Mouse (Mus musculus): Measurements from ENCODE around the gene Dupd1.
A peak's percentile ranks its signal among the peaks of the same experiment; 100 is the strongest.

Gene Dupd1

GRCm38 (mm10) chr14:21714486-21714885 is at the start of gene Dupd1:
Dupd1 (minus strand) TSS chr14:21714576.
- DNase-seq, result no peak

GRCm38 (mm10) chr14:21763736-21764135 is 49.4 kb upstream of the Dupd1 start:
- no peak for DNase-seq

GRCm38 (mm10) chr14:21761560-21761959 is 47.2 kb upstream of the Dupd1 start:
- no peak for DNase-seq

GRCm38 (mm10) chr14:21753367-21753766 is 39.0 kb upstream of the Dupd1 start:
- DNase-seq, result no peak

GRCm38 (mm10) chr14:21752411-21752810 is 38.0 kb upstream of the Dupd1 start:
- DNase-seq, result no peak

GRCm38 (mm10) chr14:21750881-21751542 is 36.6 kb upstream of the Dupd1 start, which contains the start of gene Dusp13:
Dusp13 (minus strand) TSS chr14:21751181.
- DNase-seq, result peak; percentile 78

- DNase-seq, result peak; percentile 91
These were observed 35.9 kb upstream of the Dupd1 start, which contains the start of gene Samd8 for GRCm38 (mm10) chr14:21750008-21750880. Samd8 (plus strand) TSS chr14:21750531.

- peak; percentile 65 for DNase-seq
These were observed 33.9 kb upstream of the Dupd1 start for GRCm38 (mm10) chr14:21748142-21748870.

- DNase-seq, result no peak
These were observed 33.2 kb upstream of the Dupd1 start for GRCm38 (mm10) chr14:21747436-21748141.

- DNase-seq, result no peak
These were observed 32.5 kb upstream of the Dupd1 start for GRCm38 (mm10) chr14:21746846-21747245.

GRCm38 (mm10) chr14:21746251-21746650 is 31.9 kb upstream of the Dupd1 start:
- no peak for DNase-seq

- no peak for DNase-seq
These were observed 30.8 kb upstream of the Dupd1 start for GRCm38 (mm10) chr14:21745149-21745548.

GRCm38 (mm10) chr14:21744169-21744568 is 29.8 kb upstream of the Dupd1 start:
- DNase-seq, result no peak

GRCm38 (mm10) chr14:21742441-21742840 is 28.1 kb upstream of the Dupd1 start:
- no peak for DNase-seq

- peak; percentile 86 for DNase-seq
These were observed 27.4 kb upstream of the Dupd1 start for GRCm38 (mm10) chr14:21741786-21742185.

GRCm38 (mm10) chr14:21741314-21741713 is 26.9 kb upstream of the Dupd1 start:
- no peak for DNase-seq

GRCm38 (mm10) chr14:21740345-21740744 is 26.0 kb upstream of the Dupd1 start:
- DNase-seq, result no peak

- no peak for DNase-seq
These were observed 18.9 kb upstream of the Dupd1 start for GRCm38 (mm10) chr14:21733131-21733905.

GRCm38 (mm10) chr14:21729936-21730335 is 15.6 kb upstream of the Dupd1 start:
- no peak for DNase-seq

GRCm38 (mm10) chr14:21729031-21729732 is 14.8 kb upstream of the Dupd1 start:
- no peak for DNase-seq

Measured in kidney, postnatal 14 days (tissue).